Mouse (Mus musculus): ENCODE data around the gene Frmpd1.

DNA sequence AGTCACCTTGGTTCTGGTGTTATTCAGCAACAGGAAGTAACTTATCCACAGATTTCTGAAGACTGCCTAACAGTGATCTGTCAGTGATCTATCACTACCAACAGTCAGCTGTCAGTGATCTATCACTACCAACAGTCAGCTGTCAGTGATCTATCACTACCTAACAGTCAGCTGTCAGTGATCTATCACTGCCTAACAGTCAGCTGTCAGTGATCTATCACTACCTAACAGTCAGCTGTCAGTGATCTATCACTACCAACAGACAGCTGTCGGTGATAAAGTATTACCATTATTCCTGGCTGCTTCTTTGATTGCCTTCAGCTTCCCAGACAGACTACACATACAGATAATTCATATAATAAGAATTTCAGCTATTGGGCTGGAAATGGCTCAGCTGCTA, 19.2 kb upstream of the Frmpd1 start:
- TF ChIP-seq CTCF (IDR thresholded peaks at IDR 0.05; ENCODE audit: extremely low read depth, insufficient read length, insufficient replicate concordance, low read depth, low read length) (no peak), POLR2A (IDR thresholded peaks at IDR 0.05; ENCODE audit: low read depth, low read length) (no peak)

Data from small intestine, adult 2 months (tissue).